Mouse (Mus musculus) limb, embryonic 11.5 days (tissue): Measurements from ENCODE around the gene Narfl. TPM values are rescaled to one million over a fixed set of nuclear protein-coding genes. Genes with fewer than 3 reads are reported as not detected.
"Not testable (repeated sequence)": the region's sequence is repeated elsewhere in the genome, so short reads cannot be mapped to it uniquely, and the experiment has no call there.

ENCODE experiments used
- ATAC-seq: fragments of 200-750 bp; cut with Nextera tagmentation; 2 replicates; pipeline ENCODE4 v1.8.0; 2017; ENCODE audit warnings: low read depth; ENCODE audit not compliant: insufficient number of reproducible peaks, low FRiP score, low TSS enrichment
- DNase-seq: peaks from one replicate; pipeline ENCODE4 v3.0.0-alpha.2; 2015; ENCODE audit warnings: low spot score
- H3K27ac ChIP-seq: fragments of 300-500 bp; sonication (generic); replicated peaks from 2 replicates; pipeline ENCODE4 v1.5.1; 2014; ENCODE audit warnings: low read depth, mild to moderate bottlenecking, low read length
- H3K27me3 ChIP-seq: fragments of 300-500 bp; sonication (generic); 2 replicates; pipeline ENCODE4 v1.6.1; 2014; ENCODE audit warnings: mild to moderate bottlenecking, low read length, mixed read lengths; ENCODE audit not compliant: control insufficient read depth, insufficient read depth
- H3K36me3 ChIP-seq: fragments of 300-500 bp; sonication (generic); 2 replicates; pipeline ENCODE4 v1.6.1; 2014; ENCODE audit warnings: mild to moderate bottlenecking, low read length, moderate library complexity, mixed read lengths; ENCODE audit not compliant: control insufficient read depth, insufficient read depth
- H3K4me1 ChIP-seq: fragments of 300-500 bp; sonication (generic); 2 replicates; pipeline ENCODE4 v1.6.1; 2014; ENCODE audit warnings: low read length, mixed read lengths; ENCODE audit not compliant: control insufficient read depth, insufficient read depth
- H3K4me2 ChIP-seq: fragments of 300-500 bp; sonication (generic); 2 replicates; pipeline ENCODE4 v1.6.1; 2014; ENCODE audit warnings: low read depth, mild to moderate bottlenecking, moderate library complexity; ENCODE audit not compliant: severe bottlenecking
- H3K4me3 ChIP-seq: fragments of 300-500 bp; sonication (generic); 2 replicates; pipeline ENCODE4 v1.5.1; 2014; ENCODE audit warnings: low read depth, low read length
- H3K9ac ChIP-seq: fragments of 300-500 bp; sonication (generic); 2 replicates; pipeline ENCODE4 v1.6.1; 2014; ENCODE audit warnings: mild to moderate bottlenecking, low read length
- H3K9me3 ChIP-seq: fragments of 300-500 bp; sonication (generic); 2 replicates; pipeline ENCODE4 v1.6.1; 2016; ENCODE audit warnings: low read length; ENCODE audit not compliant: control insufficient read depth
- WGBS: fragments of 180-500 bp; shearing (Covaris S2); extraction: QIAGEN DNeasy Blood & Tissue Kit; methylation state at CpG from one replicate; pipeline ENCODE4 v1.1.7; 2014; 5-methylcytosine and 5-hydroxymethylcytosine counted together
- polyA plus RNA-seq: library from polyadenylated mRNA; unstranded; fragments of >200 nt; fragmentation: Nextera tagmentation; extraction: Ambion mirVana; gene quantifications from 2 replicates; pipeline ENCODE4 v1.2.1, GENCODE M21; 2014

The Narfl gene
- polyA plus RNA-seq, 1 experiment from 2014 or later = 23.6 TPM

DNA sequence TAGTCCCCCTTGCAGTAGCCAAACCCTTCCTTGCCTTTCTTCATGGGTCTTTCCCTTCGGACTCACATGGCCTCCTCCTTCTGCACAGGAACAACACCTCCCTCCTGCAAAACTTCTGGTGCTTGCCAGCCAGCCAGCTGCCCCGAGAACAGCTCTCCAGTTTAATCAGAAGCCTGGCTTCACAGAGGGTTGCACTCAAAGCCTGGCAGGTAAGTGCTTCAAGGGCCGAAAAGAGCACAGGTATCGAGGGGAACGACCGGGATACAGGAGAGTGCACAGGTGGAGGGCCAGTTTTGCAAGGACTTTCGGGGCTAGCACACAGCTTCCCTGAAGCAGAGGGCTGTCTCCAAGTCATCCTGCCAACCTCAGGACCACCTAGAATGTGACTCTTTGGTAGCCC is 34.7 kb upstream of the Narfl start:
- no peaks in the 10 kb centered on the region for H3K27me3 ChIP-seq
- H3K9me3 ChIP-seq = no peaks in the 10 kb centered on the region
- WGBS = 82% methylated on average over 7 of the region's 7 CpGs
- no peak overlapping the region for H3K9ac ChIP-seq
- no peak overlapping the region for H3K27ac ChIP-seq
- ATAC-seq (no peak), DNase-seq (no peak)
- no peak overlapping the region for H3K4me2 ChIP-seq
- no peak overlapping the region for H3K4me3 ChIP-seq
- H3K4me1 ChIP-seq = no peaks in the 10 kb centered on the region
- no peaks in the 10 kb centered on the region for H3K36me3 ChIP-seq

DNA sequence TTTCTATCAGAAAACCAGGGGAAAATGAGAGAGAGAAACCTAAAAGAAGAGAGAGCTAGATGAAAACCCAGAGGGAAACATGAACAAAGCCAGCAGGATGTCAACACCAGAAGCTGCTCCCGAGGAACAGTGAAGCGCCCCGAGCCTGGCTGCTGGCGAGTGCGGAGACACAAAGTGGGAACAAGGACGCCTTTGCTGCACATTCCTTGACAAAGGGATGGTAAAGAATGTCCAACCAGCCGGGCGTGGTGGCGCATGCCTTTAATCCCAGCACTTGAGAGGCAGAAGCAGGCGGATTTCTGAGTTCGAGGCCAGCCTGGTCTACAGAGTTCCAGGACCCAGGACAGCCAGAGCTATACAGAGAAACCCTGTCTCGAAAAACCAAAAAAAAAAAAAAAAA is 32.1 kb upstream of the Narfl start:
- H3K9me3 ChIP-seq, H3K9ac ChIP-seq, H3K4me2 ChIP-seq, H3K27me3 ChIP-seq, H3K4me1 ChIP-seq, H3K27ac ChIP-seq, H3K4me3 ChIP-seq, DNase-seq, H3K36me3 ChIP-seq, ATAC-seq: not testable (repeated sequence)
- 73% methylated on average over 12 of the region's 12 CpGs for WGBS

DNA sequence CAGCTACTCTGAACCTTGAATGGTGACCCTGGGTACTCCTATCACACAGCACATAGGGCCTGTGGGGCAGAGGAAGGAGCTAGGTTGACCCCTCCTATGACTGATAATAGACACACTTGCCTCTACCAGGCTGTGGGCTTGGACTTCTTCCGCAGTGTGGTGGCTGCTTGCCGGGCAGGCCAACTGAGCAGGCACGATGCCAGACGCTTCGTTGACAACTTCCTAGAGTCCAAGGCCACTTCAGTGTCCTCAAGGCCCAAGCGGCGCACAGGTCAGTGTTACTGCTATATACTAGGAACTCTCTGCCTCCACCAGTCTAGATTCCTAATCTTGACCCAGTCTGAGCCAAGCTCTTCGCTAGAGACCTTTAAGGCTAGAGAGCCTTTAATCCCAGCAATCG is 29.7 kb upstream of the Narfl start:
- Histone ChIP-seq H3K4me3 (no peak overlapping the region), H3K27me3 (no peaks in the 10 kb centered on the region), H3K4me1 (no peaks in the 10 kb centered on the region), H3K9me3 (no peaks in the 10 kb centered on the region), H3K9ac (no peak overlapping the region), H3K27ac (no peak overlapping the region), H3K4me2 (no peak overlapping the region), H3K36me3 (no peaks in the 10 kb centered on the region)
- DNase-seq = no peak
- ATAC-seq = no peak
- 94% methylated on average over 9 of the region's 9 CpGs for WGBS

DNA sequence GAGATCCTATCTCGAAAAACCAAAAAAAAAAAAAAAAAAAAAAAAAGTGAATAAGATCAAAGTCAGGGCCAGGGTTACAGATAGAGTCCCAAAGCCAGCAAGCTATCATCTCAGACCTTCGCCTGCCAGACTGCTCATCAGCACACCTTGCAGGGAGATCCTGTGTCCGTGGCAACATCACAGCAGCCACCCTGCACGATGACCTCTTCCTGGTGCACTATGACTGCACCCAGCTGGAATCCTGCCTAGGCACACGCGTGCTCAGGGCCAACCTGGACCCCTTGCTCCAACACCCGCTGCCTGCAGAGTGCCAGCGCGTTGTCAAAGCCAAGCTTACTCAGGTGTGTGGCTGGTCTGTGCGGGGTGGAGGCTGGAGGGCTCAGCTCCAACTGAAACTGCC is 29.3 kb upstream of the Narfl start:
- Histone ChIP-seq H3K4me2 (no peak overlapping the region), H3K9me3 (no peaks in the 10 kb centered on the region), H3K36me3 (no peaks in the 10 kb centered on the region), H3K27ac (no peak overlapping the region), H3K27me3 (no peaks in the 10 kb centered on the region), H3K4me3 (no peak overlapping the region), H3K4me1 (no peaks in the 10 kb centered on the region), H3K9ac (no peak overlapping the region)
- ATAC-seq (no peak), DNase-seq (no peak)
- 75% methylated on average over 10 of the region's 10 CpGs for whole genome bisulfite sequencing

DNA sequence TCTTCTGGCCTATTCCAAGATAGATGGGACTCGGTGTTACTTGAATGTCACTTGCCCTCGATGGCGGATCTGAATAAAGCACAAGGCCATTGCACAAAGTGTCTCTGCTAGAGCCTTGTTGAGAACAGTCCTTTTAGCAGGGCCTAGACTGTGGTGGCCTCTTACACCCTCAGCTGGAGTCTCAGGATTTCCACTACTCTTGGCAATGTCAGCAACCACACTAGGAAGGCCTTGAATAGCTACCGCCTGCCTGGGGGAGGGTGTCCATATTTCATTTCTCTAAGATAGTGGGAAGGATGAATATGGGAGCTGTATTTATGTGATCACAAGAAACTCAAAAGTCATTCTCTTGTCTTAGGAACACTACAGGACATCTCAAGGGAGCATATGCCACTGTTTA is 25.3 kb upstream of the Narfl start:
- 94% methylated on average over 4 of the region's 4 CpGs for WGBS
- H3K9me3 ChIP-seq = no peaks in the 10 kb centered on the region
- H3K36me3 ChIP-seq = no peaks in the 10 kb centered on the region
- no peak overlapping the region for H3K4me2 ChIP-seq
- no peak for DNase-seq
- no peaks in the 10 kb centered on the region for H3K4me1 ChIP-seq
- H3K9ac ChIP-seq = no peak overlapping the region
- H3K4me3 ChIP-seq = no peak overlapping the region
- H3K27me3 ChIP-seq = no peaks in the 10 kb centered on the region
- ATAC-seq = no peak
- H3K27ac ChIP-seq = no peak overlapping the region

DNA sequence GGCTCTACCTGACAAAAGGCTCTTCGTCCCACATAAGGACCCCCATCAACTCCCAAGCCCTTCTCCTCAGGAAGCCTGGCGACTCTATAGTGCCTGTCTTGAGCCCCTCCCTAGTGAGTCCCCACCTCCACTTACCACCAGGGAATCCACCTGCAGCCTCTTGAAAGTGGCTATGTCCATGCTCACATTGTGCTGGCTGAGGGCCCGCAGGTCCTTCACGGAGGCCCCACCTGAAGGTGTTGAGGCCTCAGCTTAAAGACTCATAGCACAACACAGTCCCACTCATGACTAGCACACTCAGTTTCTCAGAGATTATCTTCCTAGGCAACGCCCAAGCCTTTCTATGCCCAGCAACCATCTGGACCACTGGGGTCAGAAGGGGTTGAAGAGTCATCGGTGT is 24.3 kb upstream of the Narfl start:
- H3K9me3 ChIP-seq = no peaks in the 10 kb centered on the region
- no peak overlapping the region for H3K4me3 ChIP-seq
- no peak overlapping the region for H3K4me2 ChIP-seq
- no peaks in the 10 kb centered on the region for H3K36me3 ChIP-seq
- H3K9ac ChIP-seq = no peak overlapping the region
- ATAC-seq (no peak), DNase-seq (no peak)
- no peaks in the 10 kb centered on the region for H3K4me1 ChIP-seq
- no peak overlapping the region for H3K27ac ChIP-seq
- no peaks in the 10 kb centered on the region for H3K27me3 ChIP-seq
- WGBS = 84% methylated on average over 6 of the region's 6 CpGs

DNA sequence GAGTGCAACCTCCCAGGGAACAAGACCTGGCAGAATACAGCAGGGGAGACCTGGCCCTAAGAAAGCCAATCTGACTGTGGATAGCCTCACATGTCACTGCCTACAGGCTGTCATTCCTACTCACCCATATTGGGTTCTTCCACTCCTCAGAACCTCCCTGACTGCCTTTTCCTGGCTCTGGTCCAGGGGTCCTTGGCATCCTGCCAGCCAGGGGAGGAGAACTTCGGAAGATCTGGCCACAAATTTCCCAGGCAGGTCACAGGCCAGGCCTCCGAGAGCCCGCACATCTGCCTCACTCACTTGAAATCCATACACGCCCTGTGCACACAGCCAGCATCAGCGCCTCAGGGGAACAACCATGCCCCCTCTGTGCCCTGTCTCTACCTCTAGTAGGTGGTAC is 22.1 kb upstream of the Narfl start:
- no peak for ATAC-seq
- H3K4me3 ChIP-seq = no peak overlapping the region
- no peaks in the 10 kb centered on the region for H3K27me3 ChIP-seq
- H3K27ac ChIP-seq = no peak overlapping the region
- no peaks in the 10 kb centered on the region for H3K36me3 ChIP-seq
- 70% methylated on average over 5 of the region's 5 CpGs for WGBS
- peaks cover 4% of the 10 kb centered on the region; the same call in 1 of the 2 replicates for H3K4me1 ChIP-seq
- no peaks in the 10 kb centered on the region for H3K9me3 ChIP-seq
- no peak overlapping the region for H3K9ac ChIP-seq
- no peak overlapping the region for H3K4me2 ChIP-seq
- no peak for DNase-seq

DNA sequence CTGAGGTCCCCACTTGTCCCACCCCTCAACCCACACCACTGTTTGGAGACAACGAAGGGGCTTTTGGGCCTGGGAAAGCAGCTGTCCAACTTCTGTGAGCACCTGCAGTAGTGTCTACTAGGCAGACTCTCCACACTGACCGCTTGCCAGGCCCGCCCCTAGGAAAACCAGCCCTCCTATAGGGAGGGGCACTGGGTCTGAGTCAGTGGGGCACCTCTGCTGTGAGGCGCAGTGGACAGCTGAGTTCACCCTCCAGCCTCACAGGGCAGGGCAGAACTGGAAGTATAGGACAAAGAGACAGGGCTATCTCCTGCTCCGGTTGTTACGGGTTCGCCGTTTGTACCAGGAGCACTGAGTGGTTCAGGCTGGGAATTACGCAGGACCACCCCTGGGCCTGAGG is 19.3 kb upstream of the Narfl start, which contains the start of gene Msln:
TSS of gene Msln (minus strand) at position 138 of the 400 bp plus-strand sequence.
- H3K27ac ChIP-seq = no peak within 1 kb of the TSS

DNA sequence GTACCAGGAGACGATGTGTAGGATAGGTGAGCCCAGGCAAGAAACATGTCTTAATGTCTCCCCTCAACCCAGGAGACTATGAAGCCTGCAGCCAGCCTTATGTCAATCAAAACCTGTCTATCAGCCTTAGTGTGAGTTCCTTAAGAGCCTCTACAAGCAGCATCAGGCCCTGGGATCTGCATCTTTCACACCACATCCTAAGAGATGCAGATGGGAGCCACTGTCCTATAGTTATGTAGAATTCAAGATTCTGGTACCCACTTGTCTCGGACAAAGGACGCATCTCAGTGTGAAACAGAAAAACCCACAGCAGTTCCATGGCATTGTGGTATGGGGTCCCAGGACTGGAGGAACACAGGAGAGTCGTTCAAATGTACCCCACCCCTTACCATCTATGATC is 18.5 kb upstream of the Narfl start:
- H3K27me3 ChIP-seq = no peaks in the 10 kb centered on the region
- no peak overlapping the region for H3K4me3 ChIP-seq
- H3K36me3 ChIP-seq = no peaks in the 10 kb centered on the region
- WGBS = 75% methylated on average over 4 of the region's 4 CpGs
- no peak for DNase-seq
- no peak overlapping the region for H3K9ac ChIP-seq
- H3K4me2 ChIP-seq = no peak overlapping the region
- no peaks in the 10 kb centered on the region for H3K9me3 ChIP-seq
- H3K4me1 ChIP-seq = peaks cover 4% of the 10 kb centered on the region; the same call in 1 of the 2 replicates
- ATAC-seq = no peak
- no peak overlapping the region for H3K27ac ChIP-seq

More for the DNA sequence above, 19.3 kb upstream of the Narfl start, which contains the start of gene Msln:
- H3K36me3 ChIP-seq = no peaks in the 10 kb centered on the region
- ATAC-seq = no peak
- no peak for DNase-seq
- H3K27me3 ChIP-seq = no peaks in the 10 kb centered on the region
- H3K9me3 ChIP-seq = no peaks in the 10 kb centered on the region
- peaks cover 4% of the 10 kb centered on the region; the same call in 1 of the 2 replicates for H3K4me1 ChIP-seq
- no peak within 1 kb of the TSS for H3K9ac ChIP-seq
- WGBS = 84% methylated on average over 9 of the region's 9 CpGs
- H3K4me2 ChIP-seq = no peak within 1 kb of the TSS
- H3K4me3 ChIP-seq = no peak within 1 kb of the TSS
